Mouse (Mus musculus): ENCODE results near the gene Pycard. TPM values are rescaled to one million over a fixed set of nuclear protein-coding genes. Genes with fewer than 3 reads are reported as not detected.
A peak's percentile ranks its signal among the peaks of the same experiment; 100 is the strongest.

Gene Pycard
- polyA plus RNA-seq, 1 experiment = 126 TPM

- Histone ChIP-seq H3K4me3 (ENCODE audit: insufficient read depth, low read length) (no peak overlapping the region), H3K27ac (ENCODE audit: insufficient read depth, low read depth, low read length) (no peak overlapping the region), H3K4me1 (ENCODE audit: control insufficient read depth, insufficient read depth, low read length) (no peaks in the 10 kb centered on the region; the same call in 1 of the 2 replicates)
- TF ChIP-seq CTCF (IDR thresholded peaks at IDR 0.05; ENCODE audit: low read depth, low read length) (no peak), POLR2A (IDR thresholded peaks at IDR 0.05; ENCODE audit: borderline replicate concordance, low read depth, low read length) (no peak)
These were observed 14.8 kb downstream of the Pycard start for GRCm38 (mm10) chr7:127978856-127979255.

- TF ChIP-seq POLR2A (IDR thresholded peaks at IDR 0.05; ENCODE audit: borderline replicate concordance, low read depth, low read length) (no peak), CTCF (IDR thresholded peaks at IDR 0.05; ENCODE audit: low read depth, low read length) (no peak)
- H3K27ac ChIP-seq (ENCODE audit: insufficient read depth, low read depth, low read length) = no peak overlapping the region
These were observed 19.2 kb downstream of the Pycard start for GRCm38 (mm10) chr7:127974413-127974930.

GRCm38 (mm10) chr7:127967922-127968828, 25.5 kb downstream of the Pycard start:
- H3K4me1 ChIP-seq (ENCODE audit: control insufficient read depth, insufficient read depth, low read length) = peaks cover 14% of the 10 kb centered on the region
- peak overlapping the region; percentile 89 for H3K27ac ChIP-seq (ENCODE audit: insufficient read depth, low read depth, low read length)
- no peak for TF ChIP-seq CTCF (IDR thresholded peaks at IDR 0.05; ENCODE audit: low read depth, low read length)
- TF ChIP-seq POLR2A (IDR thresholded peaks at IDR 0.05; ENCODE audit: borderline replicate concordance, low read depth, low read length) = no peak
- H3K4me3 ChIP-seq (ENCODE audit: insufficient read depth, low read length) = peak overlapping the region; percentile 95

More at GRCm38 (mm10) chr7:127974413-127974930, 19.2 kb downstream of the Pycard start:
- H3K4me1 ChIP-seq (ENCODE audit: control insufficient read depth, insufficient read depth, low read length) = peaks cover 12% of the 10 kb centered on the region
- H3K4me3 ChIP-seq (ENCODE audit: insufficient read depth, low read length) = no peak overlapping the region

- H3K27ac ChIP-seq (ENCODE audit: insufficient read depth, low read depth, low read length) = peak within 1 kb of the TSS; percentile 89
- TF ChIP-seq CTCF (IDR thresholded peaks at IDR 0.05; ENCODE audit: low read depth, low read length) = no peak
- peak; percentile 92; the same call in 1 of the 2 replicates for TF ChIP-seq POLR2A (IDR thresholded peaks at IDR 0.05; ENCODE audit: borderline replicate concordance, low read depth, low read length)
- peaks cover 14% of the 10 kb centered on the region for H3K4me1 ChIP-seq (ENCODE audit: control insufficient read depth, insufficient read depth, low read length)
- peak within 1 kb of the TSS; percentile 95 for H3K4me3 ChIP-seq (ENCODE audit: insufficient read depth, low read length)
These were observed 26.4 kb downstream of the Pycard start, which contains the start of gene Fus for GRCm38 (mm10) chr7:127967004-127967921. TSS of gene Fus (plus strand) at chr7:127967457.

- H3K27ac ChIP-seq (ENCODE audit: insufficient read depth, low read depth, low read length) = peak overlapping the region; percentile 73
- no peak for TF ChIP-seq POLR2A (IDR thresholded peaks at IDR 0.05; ENCODE audit: borderline replicate concordance, low read depth, low read length)
- no peak for TF ChIP-seq CTCF (IDR thresholded peaks at IDR 0.05; ENCODE audit: low read depth, low read length)
- H3K4me3 ChIP-seq (ENCODE audit: insufficient read depth, low read length) = peak overlapping the region; percentile 95
- peaks cover 14% of the 10 kb centered on the region for H3K4me1 ChIP-seq (ENCODE audit: control insufficient read depth, insufficient read depth, low read length)
These were observed 27.2 kb downstream of the Pycard start for GRCm38 (mm10) chr7:127966371-127966918.

GRCm38 (mm10) chr7:127959364-127959763, 34.3 kb downstream of the Pycard start:
- H3K27ac ChIP-seq (ENCODE audit: insufficient read depth, low read depth, low read length) = no peak overlapping the region
- no peak overlapping the region for H3K4me3 ChIP-seq (ENCODE audit: insufficient read depth, low read length)
- TF ChIP-seq POLR2A (IDR thresholded peaks at IDR 0.05; ENCODE audit: borderline replicate concordance, low read depth, low read length) (no peak), CTCF (IDR thresholded peaks at IDR 0.05; ENCODE audit: low read depth, low read length) (no peak)

GRCm38 (mm10) chr7:127952864-127953581, 40.6 kb downstream of the Pycard start:
- TF ChIP-seq POLR2A (IDR thresholded peaks at IDR 0.05; ENCODE audit: borderline replicate concordance, low read depth, low read length) (no peak), CTCF (IDR thresholded peaks at IDR 0.05; ENCODE audit: low read depth, low read length) (no peak)
- Histone ChIP-seq H3K27ac (ENCODE audit: insufficient read depth, low read depth, low read length) (no peak overlapping the region), H3K4me3 (ENCODE audit: insufficient read depth, low read length) (no peak overlapping the region), H3K4me1 (ENCODE audit: control insufficient read depth, insufficient read depth, low read length) (peaks cover 6% of the 10 kb centered on the region)

More at GRCm38 (mm10) chr7:127959364-127959763, 34.3 kb downstream of the Pycard start:
- no peaks in the 10 kb centered on the region for H3K4me1 ChIP-seq (ENCODE audit: control insufficient read depth, insufficient read depth, low read length)

- Histone ChIP-seq H3K4me3 (ENCODE audit: insufficient read depth, low read length) (no peak within 1 kb of the TSS), H3K27ac (ENCODE audit: insufficient read depth, low read depth, low read length) (no peak within 1 kb of the TSS), H3K4me1 (ENCODE audit: control insufficient read depth, insufficient read depth, low read length) (peaks cover 6% of the 10 kb centered on the region)
- no peak for TF ChIP-seq POLR2A (IDR thresholded peaks at IDR 0.05; ENCODE audit: borderline replicate concordance, low read depth, low read length)
- TF ChIP-seq CTCF (IDR thresholded peaks at IDR 0.05; ENCODE audit: low read depth, low read length) = no peak
These were observed 47.1 kb downstream of the Pycard start, which contains the start of gene Prss36 for GRCm38 (mm10) chr7:127946470-127947023. TSS of gene Prss36 (minus strand) at chr7:127946725.

Data from bone marrow macrophage, adult 2 months (primary cell).